Mouse (Mus musculus) bone marrow, adult 2 months (tissue): ENCODE measurements around the gene Napb. TPM values are rescaled to one million over a fixed set of nuclear protein-coding genes. Genes with fewer than 3 reads are reported as not detected.

Experiments
- H3K27ac ChIP-seq: fragments of 200-500 bp; 2 replicates; pipeline ENCODE4 v1.5.1; 2012; ENCODE audit warnings: low read depth, mild to moderate bottlenecking, control low read depth, inconsistent platforms, low read length; ENCODE audit not compliant: control insufficient read depth, poor library complexity, insufficient read depth
- H3K4me1 ChIP-seq: fragments of 200-500 bp; 2 replicates; pipeline ENCODE4 v1.6.1; 2011; ENCODE audit warnings: low read length; ENCODE audit not compliant: control insufficient read depth, insufficient read depth
- H3K4me3 ChIP-seq: fragments of 200-500 bp; replicated peaks from 2 replicates; pipeline ENCODE3; 2011; ENCODE audit warnings: mild to moderate bottlenecking, low read depth, low read length, control low read depth; ENCODE audit not compliant: control insufficient read depth
- CTCF ChIP-seq: fragments of 200-500 bp; IDR thresholded peaks from 2 replicates; pipeline ENCODE4 v1.5.1; 2011; ENCODE audit warnings: low read length, control low read depth; ENCODE audit not compliant: control insufficient read depth, insufficient read depth
- POLR2A ChIP-seq: fragments of 200-500 bp; IDR thresholded peaks from 2 replicates; pipeline ENCODE4 v1.6.1; 2011; ENCODE audit warnings: low read depth, mild to moderate bottlenecking, control low read depth, low read length, borderline replicate concordance; ENCODE audit not compliant: control insufficient read depth
- WGBS: fragments of 180-500 bp; shearing (Covaris S2); methylation state at CpG from one replicate; pipeline ENCODE4 v1.1.7; 2018; 5-methylcytosine and 5-hydroxymethylcytosine counted together
- polyA plus RNA-seq: library from polyadenylated mRNA; stranded (reverse); fragments of >200 nt; gene quantifications from 2 replicates; pipeline ENCODE4 v1.2.4, GENCODE M21; 2011; ENCODE audit warnings: low replicate concordance; ENCODE audit not compliant: missing spikeins, insufficient read depth, insufficient read length

Gene Napb
- polyA plus RNA-seq, 1 experiment = 0.70 TPM

- Histone ChIP-seq H3K27ac (no peak overlapping the region), H3K4me1 (no peaks in the 10 kb centered on the region), H3K4me3 (no peak overlapping the region)
- WGBS = 94% methylated on average over 5 of the region's 5 CpGs
- TF ChIP-seq POLR2A (no peak), CTCF (no peak)
Observed at GRCm38 (mm10) chr2:148690781-148691180, 41.5 kb downstream of the Napb start.

DNA sequence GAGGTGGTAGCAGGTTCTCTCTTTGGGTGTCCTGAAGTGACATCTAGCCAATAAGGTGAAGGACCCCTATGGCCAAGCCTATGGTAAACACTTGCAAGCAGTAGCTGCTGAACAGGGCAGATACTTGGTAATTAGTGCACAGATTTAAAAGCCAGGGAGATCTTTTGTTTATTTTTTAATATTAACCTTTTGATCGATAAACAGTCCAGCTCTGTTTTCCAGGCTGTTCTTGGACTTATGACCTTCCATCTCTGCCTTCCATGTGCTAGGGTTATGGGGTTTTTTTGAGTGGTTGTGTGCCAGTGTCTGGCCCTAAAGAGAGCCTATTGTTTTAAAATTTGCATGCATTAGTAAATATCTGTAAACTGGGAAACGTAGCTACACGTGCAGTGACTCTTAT, 42.0 kb downstream of the Napb start:
- no peaks in the 10 kb centered on the region for H3K4me1 ChIP-seq

DNA sequence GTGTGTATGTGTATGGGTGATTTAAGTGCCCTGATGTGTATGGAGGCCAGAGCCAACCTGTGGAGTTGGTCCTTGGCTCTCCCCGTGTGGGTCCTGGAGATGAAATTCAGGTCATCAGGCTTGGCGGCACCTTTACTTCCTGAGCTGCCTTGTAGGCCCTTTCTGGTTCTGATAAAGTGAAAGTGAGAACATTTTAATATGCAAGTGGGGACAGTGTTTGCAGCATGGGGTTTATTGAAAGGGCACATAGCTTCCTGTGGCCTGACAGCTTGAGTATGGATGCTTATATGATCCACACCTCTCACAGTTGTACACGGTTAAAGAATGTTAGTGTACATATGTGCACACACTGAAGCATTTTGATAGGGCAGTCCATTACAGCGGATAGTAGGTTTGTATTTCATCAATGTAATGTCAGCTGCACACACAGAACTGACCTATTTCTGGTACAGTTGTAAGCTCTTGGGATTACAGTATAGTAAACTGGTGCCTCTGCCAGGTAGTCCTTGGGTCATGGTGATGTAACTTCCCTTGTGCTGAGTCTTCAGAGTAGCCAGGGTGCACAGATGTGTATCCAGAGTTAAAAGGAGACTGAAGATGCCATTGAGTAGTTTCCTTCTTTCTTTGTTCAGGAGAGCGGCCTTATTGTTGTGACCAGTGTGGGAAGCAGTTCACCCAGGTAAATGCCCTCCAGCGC, 42.7 kb downstream of the Napb start:
- H3K4me1 ChIP-seq = peaks cover 3% of the 10 kb centered on the region
- TF ChIP-seq POLR2A (no peak), CTCF (no peak)
- H3K4me3 ChIP-seq = no peak overlapping the region
- no peak overlapping the region; the same call in 1 of the 2 replicates for H3K27ac ChIP-seq
- WGBS = 84% methylated on average over 6 of the region's 6 CpGs

More for the DNA sequence above, 42.0 kb downstream of the Napb start:
- WGBS = 91% methylated on average over 3 of the region's 3 CpGs
- no peak overlapping the region for H3K4me3 ChIP-seq
- TF ChIP-seq POLR2A (no peak), CTCF (no peak)
- no peak overlapping the region; the same call in 1 of the 2 replicates for H3K27ac ChIP-seq

GRCm38 (mm10) chr2:148687971-148688370, 44.3 kb downstream of the Napb start:
- H3K4me3 ChIP-seq = no peak overlapping the region
- H3K27ac ChIP-seq = no peak overlapping the region
- TF ChIP-seq CTCF (no peak), POLR2A (no peak)
- WGBS = 93% methylated on average over 5 of the region's 5 CpGs
- H3K4me1 ChIP-seq = peaks cover 3% of the 10 kb centered on the region

DNA sequence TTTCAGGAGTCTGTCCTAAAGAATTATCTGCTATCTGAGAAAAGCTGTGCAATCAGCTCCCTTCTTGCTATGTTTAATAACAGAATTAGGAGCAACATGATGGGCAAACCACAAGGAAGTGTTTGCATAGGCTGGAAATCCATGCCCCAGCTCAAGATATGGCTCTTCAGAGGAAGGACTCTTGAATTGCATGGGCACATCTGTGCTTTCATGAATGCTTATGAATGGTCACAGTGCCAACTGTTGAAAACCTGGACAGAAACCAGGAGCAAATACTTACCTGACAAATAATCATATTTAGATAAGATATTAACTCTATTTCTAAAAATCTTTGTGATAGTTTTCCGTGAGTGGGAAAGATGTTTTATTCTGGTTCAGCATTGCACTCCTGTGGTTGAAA, 45.4 kb downstream of the Napb start:
- Histone ChIP-seq H3K4me3 (no peak overlapping the region), H3K27ac (no peak overlapping the region), H3K4me1 (peaks cover 3% of the 10 kb centered on the region)
- 85% methylated on average over 1 of the region's 1 CpGs for WGBS
- no peak for TF ChIP-seq POLR2A
- TF ChIP-seq CTCF = no peak

GRCm38 (mm10) chr2:148685709-148686108, 46.6 kb downstream of the Napb start:
- Histone ChIP-seq H3K4me3 (no peak overlapping the region), H3K4me1 (peaks cover 3% of the 10 kb centered on the region), H3K27ac (no peak overlapping the region; the same call in 1 of the 2 replicates)
- WGBS = 51% methylated on average over 3 of the region's 3 CpGs
- no peak for TF ChIP-seq POLR2A
- TF ChIP-seq CTCF = no peak

- 77% methylated on average over 2 of the region's 2 CpGs for WGBS
- H3K4me1 ChIP-seq = peaks cover 3% of the 10 kb centered on the region
Observed at GRCm38 (mm10) chr2:148684972-148685371, 47.3 kb downstream of the Napb start.

DNA sequence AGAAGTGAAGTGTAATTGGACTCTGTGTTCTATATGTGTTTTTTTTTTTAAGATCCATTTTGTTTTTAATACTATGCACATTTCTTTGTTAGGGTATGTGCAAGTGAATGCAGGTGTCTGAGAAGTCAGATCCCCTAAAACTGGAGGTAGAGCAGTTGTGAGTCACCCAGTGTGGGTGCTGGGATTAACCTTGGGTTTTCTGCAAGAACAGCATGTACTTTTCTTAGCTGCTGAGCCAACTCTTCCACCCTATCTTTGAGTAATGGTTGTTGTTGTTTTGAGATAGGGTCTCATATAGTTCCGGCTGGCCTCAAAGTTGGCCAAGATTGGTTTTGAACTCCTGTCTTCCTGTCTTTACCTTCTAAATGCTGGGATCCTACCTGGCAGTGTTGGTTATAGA, 49.2 kb downstream of the Napb start:
- TF ChIP-seq POLR2A (no peak), CTCF (no peak)
- no peak overlapping the region for H3K4me3 ChIP-seq
- peaks cover 3% of the 10 kb centered on the region for H3K4me1 ChIP-seq
- WGBS = 60% methylated on average over 1 of the region's 1 CpGs
- no peak overlapping the region for H3K27ac ChIP-seq

More at GRCm38 (mm10) chr2:148684972-148685371, 47.3 kb downstream of the Napb start:
- no peak for TF ChIP-seq POLR2A
- no peak for TF ChIP-seq CTCF
- Histone ChIP-seq H3K4me3 (no peak overlapping the region), H3K27ac (no peak overlapping the region)

GRCm38 (mm10) chr2:148681461-148681891, 50.8 kb downstream of the Napb start:
- Histone ChIP-seq H3K27ac (peak overlapping the region; percentile 82), H3K4me1 (peaks cover 3% of the 10 kb centered on the region), H3K4me3 (peak overlapping the region; percentile 99)
- 7% methylated on average over 17 of the region's 17 CpGs for WGBS
- TF ChIP-seq CTCF = peak; percentile 44; the same call in 1 of the 2 replicates
- TF ChIP-seq POLR2A = no peak
